Mouse (Mus musculus): ENCODE data around the gene Bola2. TPM values are rescaled to one million over a fixed set of nuclear protein-coding genes. Genes with fewer than 3 reads are reported as not detected.
"Not testable (repeated sequence)": the region's sequence is repeated elsewhere in the genome, so short reads cannot be mapped to it uniquely, and the experiment has no call there.

Bola2 gene
- polyA plus RNA-seq, 1 experiment = 116 TPM

- H3ac ChIP-seq (ENCODE audit: control insufficient read depth, insufficient read length, low read depth) = no peak within 1 kb of the TSS
- H3K79me3 ChIP-seq (ENCODE audit: low read depth) = no peaks in the 10 kb centered on the region
- no peaks in the 10 kb centered on the region for H3K27me3 ChIP-seq (ENCODE audit: control insufficient read depth, insufficient read depth, insufficient read length)
- H3K79me2 ChIP-seq (ENCODE audit: control insufficient read depth, insufficient read depth) = no peaks in the 10 kb centered on the region
- H3K36me3 ChIP-seq (ENCODE audit: control insufficient read depth, insufficient read depth) = peaks cover 7% of the 10 kb centered on the region
- no peak within 1 kb of the TSS for H3K4me3 ChIP-seq (ENCODE audit: insufficient read depth, poor library complexity, severe bottlenecking)
- TF ChIP-seq MYOG (IDR thresholded peaks at IDR 0.05; ENCODE audit: control insufficient read depth, extremely low read depth, insufficient read length) (no peak), CEBPB (IDR thresholded peaks at IDR 0.05; ENCODE audit: low read depth) (no peak), FOSL1 (IDR thresholded peaks at IDR 0.05; ENCODE audit: insufficient read depth, low read length, poor library complexity, severe bottlenecking) (no peak), MYOD1 (IDR thresholded peaks at IDR 0.05; ENCODE audit: control insufficient read depth, insufficient read length, low read depth) (no peak), CTCF (IDR thresholded peaks at IDR 0.05; ENCODE audit: control insufficient read depth, insufficient read depth, insufficient read length) (no peak), USF1 (IDR thresholded peaks at IDR 0.05; ENCODE audit: low read depth) (no peak), MAX (IDR thresholded peaks at IDR 0.05) (no peak)
Observed at GRCm38 (mm10) chr7:126676207-126676606, 19.0 kb upstream of the Bola2 start, which contains the start of gene Sult1a1. Gene Sult1a1 (minus strand): TSS chr7:126676432.

DNA sequence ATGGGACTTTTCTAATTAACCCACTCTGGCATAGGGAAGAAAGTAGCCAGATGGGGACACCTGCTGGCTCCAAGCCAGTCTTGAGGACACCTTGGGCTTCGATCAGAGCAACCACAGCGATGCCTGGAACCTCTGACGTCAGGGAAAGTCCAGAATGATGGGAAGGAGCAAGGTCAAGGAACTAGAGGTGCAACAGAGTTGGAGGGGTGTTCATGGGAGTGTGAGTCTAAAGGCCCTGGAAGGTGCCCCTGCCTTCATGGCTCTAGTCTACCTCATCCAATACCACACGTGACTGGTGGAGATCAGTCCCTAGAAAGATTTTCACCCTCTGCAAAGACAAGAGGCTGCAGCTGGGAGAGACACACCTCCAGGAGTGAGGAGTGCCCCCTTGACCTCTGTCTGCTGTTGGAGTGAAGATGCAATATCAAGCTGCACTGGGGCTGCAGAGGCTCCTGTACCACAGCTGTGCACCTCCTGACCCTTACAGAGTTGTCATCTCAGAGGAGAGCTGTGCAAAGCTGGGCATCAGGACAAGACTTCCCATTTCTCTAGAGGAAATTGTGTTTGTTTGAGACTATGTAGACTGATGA lies 18.5 kb upstream of the Bola2 start:
- no peak overlapping the region for H3K4me3 ChIP-seq (ENCODE audit: insufficient read depth, poor library complexity, severe bottlenecking)
- no peaks in the 10 kb centered on the region for H3K27me3 ChIP-seq (ENCODE audit: control insufficient read depth, insufficient read depth, insufficient read length)
- peaks cover 7% of the 10 kb centered on the region for H3K36me3 ChIP-seq (ENCODE audit: control insufficient read depth, insufficient read depth)
- H3K79me3 ChIP-seq (ENCODE audit: low read depth) = no peaks in the 10 kb centered on the region
- no peak overlapping the region for H3ac ChIP-seq (ENCODE audit: control insufficient read depth, insufficient read length, low read depth)
- TF ChIP-seq CTCF (IDR thresholded peaks at IDR 0.05; ENCODE audit: control insufficient read depth, insufficient read depth, insufficient read length) (no peak), MAX (IDR thresholded peaks at IDR 0.05) (no peak), FOSL1 (IDR thresholded peaks at IDR 0.05; ENCODE audit: insufficient read depth, low read length, poor library complexity, severe bottlenecking) (no peak), MYOD1 (IDR thresholded peaks at IDR 0.05; ENCODE audit: control insufficient read depth, insufficient read length, low read depth) (no peak), CEBPB (IDR thresholded peaks at IDR 0.05; ENCODE audit: low read depth) (no peak), USF1 (IDR thresholded peaks at IDR 0.05; ENCODE audit: low read depth) (no peak), MYOG (IDR thresholded peaks at IDR 0.05; ENCODE audit: control insufficient read depth, extremely low read depth, insufficient read length) (no peak)
- H3K79me2 ChIP-seq (ENCODE audit: control insufficient read depth, insufficient read depth) = no peaks in the 10 kb centered on the region

GRCm38 (mm10) chr7:126678545-126679341 lies 16.5 kb upstream of the Bola2 start:
- no peak for TF ChIP-seq MYOD1 (IDR thresholded peaks at IDR 0.05; ENCODE audit: control insufficient read depth, insufficient read length, low read depth)
- no peak for TF ChIP-seq MAX (IDR thresholded peaks at IDR 0.05)
- no peak for TF ChIP-seq CEBPB (IDR thresholded peaks at IDR 0.05; ENCODE audit: low read depth)
- no peak for TF ChIP-seq USF1 (IDR thresholded peaks at IDR 0.05; ENCODE audit: low read depth)
- TF ChIP-seq FOSL1 (IDR thresholded peaks at IDR 0.05; ENCODE audit: insufficient read depth, low read length, poor library complexity, severe bottlenecking) = no peak
- TF ChIP-seq MYOG (IDR thresholded peaks at IDR 0.05; ENCODE audit: control insufficient read depth, extremely low read depth, insufficient read length) = no peak
- TF ChIP-seq CTCF (IDR thresholded peaks at IDR 0.05; ENCODE audit: control insufficient read depth, insufficient read depth, insufficient read length) = no peak

DNA sequence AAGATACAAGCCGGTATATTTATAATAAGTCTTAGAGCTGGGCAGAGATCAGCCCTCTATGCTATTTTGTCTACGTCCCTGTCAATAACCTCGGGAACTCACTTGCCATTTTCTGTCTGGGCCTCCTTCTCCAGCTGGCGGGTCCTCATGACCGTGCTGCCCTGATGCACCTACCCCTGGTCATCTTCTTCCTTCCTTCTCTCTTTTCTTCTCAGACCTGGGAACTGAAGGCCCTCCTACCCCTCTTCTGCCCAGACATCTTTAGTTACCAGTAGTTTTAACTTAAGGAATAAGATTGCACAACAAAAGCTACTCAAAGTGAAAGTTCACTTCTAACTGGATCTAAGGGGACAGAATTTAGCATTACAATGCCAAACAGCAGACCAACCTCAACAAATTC lies 15.5 kb upstream of the Bola2 start:
- H3K36me3 ChIP-seq (ENCODE audit: control insufficient read depth, insufficient read depth) = no peaks in the 10 kb centered on the region
- TF ChIP-seq MAX (IDR thresholded peaks at IDR 0.05) (no peak), CEBPB (IDR thresholded peaks at IDR 0.05; ENCODE audit: low read depth) (no peak), CTCF (IDR thresholded peaks at IDR 0.05; ENCODE audit: control insufficient read depth, insufficient read depth, insufficient read length) (no peak), USF1 (IDR thresholded peaks at IDR 0.05; ENCODE audit: low read depth) (no peak), MYOG (IDR thresholded peaks at IDR 0.05; ENCODE audit: control insufficient read depth, extremely low read depth, insufficient read length) (no peak), FOSL1 (IDR thresholded peaks at IDR 0.05; ENCODE audit: insufficient read depth, low read length, poor library complexity, severe bottlenecking) (no peak)
- no peaks in the 10 kb centered on the region for H3K79me3 ChIP-seq (ENCODE audit: low read depth)
- no peak overlapping the region for H3ac ChIP-seq (ENCODE audit: control insufficient read depth, insufficient read length, low read depth)
- no peak overlapping the region for H3K4me3 ChIP-seq (ENCODE audit: insufficient read depth, poor library complexity, severe bottlenecking)
- H3K79me2 ChIP-seq (ENCODE audit: control insufficient read depth, insufficient read depth) = no peaks in the 10 kb centered on the region
- no peaks in the 10 kb centered on the region for H3K27me3 ChIP-seq (ENCODE audit: control insufficient read depth, insufficient read depth, insufficient read length)

More at GRCm38 (mm10) chr7:126678545-126679341, 16.5 kb upstream of the Bola2 start:
- no peaks in the 10 kb centered on the region for H3K79me3 ChIP-seq (ENCODE audit: low read depth)
- H3ac ChIP-seq (ENCODE audit: control insufficient read depth, insufficient read length, low read depth) = no peak overlapping the region
- no peaks in the 10 kb centered on the region for H3K36me3 ChIP-seq (ENCODE audit: control insufficient read depth, insufficient read depth)
- H3K79me2 ChIP-seq (ENCODE audit: control insufficient read depth, insufficient read depth) = no peaks in the 10 kb centered on the region
- no peak overlapping the region for H3K4me3 ChIP-seq (ENCODE audit: insufficient read depth, poor library complexity, severe bottlenecking)
- no peaks in the 10 kb centered on the region for H3K27me3 ChIP-seq (ENCODE audit: control insufficient read depth, insufficient read depth, insufficient read length)

DNA sequence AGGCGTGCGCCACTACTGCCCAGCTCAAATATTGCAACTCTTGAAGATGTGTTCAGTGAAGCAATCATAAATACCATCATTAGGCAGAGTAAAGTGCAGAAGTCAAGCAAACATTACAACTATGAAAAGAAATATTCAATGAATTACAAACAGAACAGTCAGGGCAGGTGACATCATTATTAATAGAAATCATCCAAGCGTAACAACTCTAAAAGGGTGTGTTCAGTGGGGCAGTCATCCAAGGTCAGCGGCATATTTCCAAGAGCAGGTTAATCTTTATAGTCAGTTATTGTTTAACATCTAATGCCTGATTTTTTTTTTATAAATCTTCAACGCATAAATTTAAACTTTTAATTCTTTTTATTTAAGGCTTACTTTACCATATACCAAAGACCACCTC lies 14.0 kb upstream of the Bola2 start:
- no peak for TF ChIP-seq MAX (IDR thresholded peaks at IDR 0.05)
- Histone ChIP-seq H3K79me2 (ENCODE audit: control insufficient read depth, insufficient read depth) (no peaks in the 10 kb centered on the region), H3K36me3 (ENCODE audit: control insufficient read depth, insufficient read depth) (no peaks in the 10 kb centered on the region), H3K79me3 (ENCODE audit: low read depth) (no peaks in the 10 kb centered on the region), H3K27me3 (ENCODE audit: control insufficient read depth, insufficient read depth, insufficient read length) (no peaks in the 10 kb centered on the region), H3ac (ENCODE audit: control insufficient read depth, insufficient read length, low read depth) (no peak overlapping the region), H3K4me3 (ENCODE audit: insufficient read depth, poor library complexity, severe bottlenecking) (no peak overlapping the region)

GRCm38 (mm10) chr7:126688156-126688555 lies 7.0 kb upstream of the Bola2 start:
- not testable (repeated sequence) for H3K36me3 ChIP-seq (ENCODE audit: control insufficient read depth, insufficient read depth); H3K79me3 ChIP-seq (ENCODE audit: low read depth); H3K27me3 ChIP-seq (ENCODE audit: control insufficient read depth, insufficient read depth, insufficient read length); H3ac ChIP-seq (ENCODE audit: control insufficient read depth, insufficient read length, low read depth); H3K4me3 ChIP-seq (ENCODE audit: insufficient read depth, poor library complexity, severe bottlenecking); H3K79me2 ChIP-seq (ENCODE audit: control insufficient read depth, insufficient read depth)

Data from C2C12 (cell line).